Mouse (Mus musculus) lung, postnatal 0 days (tissue): ENCODE measurements at regions not wholly inside any gene's neighbourhood (a gene's known extent, or its start where the extent isn't known, plus 50 kb on each side); places are given as distances from the start of the nearest gene placed in this dataset.

ENCODE experiments used
- CTCF ChIP-seq: IDR thresholded peaks from 2 replicates; pipeline ENCODE4 v1.5.1; 2016; ENCODE audit warnings: antibody characterized with exemption, mild to moderate bottlenecking
- EP300 ChIP-seq: IDR thresholded peaks from 2 replicates; pipeline ENCODE4 v1.6.1; 2016; ENCODE audit warnings: antibody characterized with exemption, mild to moderate bottlenecking, control low read depth

GRCm38 (mm10) chr11:84671585-84671984 is 146.2 kb upstream of the Lhx1 start:
- no peak for TF ChIP-seq CTCF
- no peak for TF ChIP-seq EP300
